Mouse (Mus musculus): ENCODE measurements around the gene Hist1h3a. TPM values are rescaled to one million over a fixed set of nuclear protein-coding genes. Genes with fewer than 3 reads are reported as not detected.
"Not testable (repeated sequence)": the region's sequence is repeated elsewhere in the genome, so short reads cannot be mapped to it uniquely, and the experiment has no call there.

Gene Hist1h3a
- 10 to 100 TPM; 70.9 to 73.7 TPM for total RNA-seq (2021)
- long read RNA-seq, experiment 1, result 0 reads
- long read RNA-seq, experiment 2, result 0 reads

DNA sequence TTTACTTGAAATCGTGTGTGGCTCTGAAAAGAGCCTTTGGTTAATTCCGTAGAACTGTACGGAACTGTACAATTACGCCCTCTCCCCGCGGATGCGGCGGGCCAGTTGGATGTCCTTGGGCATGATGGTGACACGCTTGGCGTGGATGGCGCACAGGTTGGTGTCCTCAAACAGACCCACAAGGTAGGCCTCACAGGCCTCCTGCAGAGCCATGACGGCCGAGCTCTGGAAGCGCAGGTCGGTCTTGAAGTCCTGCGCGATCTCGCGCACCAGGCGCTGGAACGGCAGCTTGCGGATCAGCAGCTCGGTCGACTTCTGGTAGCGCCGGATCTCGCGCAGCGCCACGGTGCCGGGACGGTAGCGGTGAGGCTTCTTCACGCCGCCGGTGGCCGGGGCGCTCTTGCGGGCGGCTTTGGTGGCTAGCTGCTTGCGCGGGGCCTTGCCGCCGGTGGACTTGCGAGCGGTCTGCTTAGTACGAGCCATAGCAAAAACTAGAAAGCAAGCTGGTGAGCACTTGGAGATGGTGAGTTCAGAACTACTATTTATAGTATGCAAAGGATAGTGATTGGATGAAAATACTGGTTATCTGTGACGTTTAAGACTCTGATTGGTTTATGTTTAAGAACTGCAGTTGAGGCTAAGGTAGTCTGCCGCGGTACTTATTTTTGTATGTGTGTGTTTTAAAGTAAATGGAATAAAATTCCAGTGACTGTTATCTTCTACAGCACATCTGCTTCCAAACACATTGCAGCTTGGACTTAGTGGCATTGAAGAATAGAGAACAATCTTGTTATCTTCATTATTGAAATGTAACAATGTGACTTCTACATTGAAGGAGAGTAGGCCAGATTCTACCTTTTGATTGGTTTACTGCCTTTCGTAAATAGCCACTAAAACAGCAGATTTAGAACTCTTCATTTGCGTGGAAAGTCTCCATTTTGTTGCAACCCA is at the start of gene Hist1h3a:
Gene Hist1h3a, minus strand, starts transcription at position 516 of the 951 bp plus-strand sequence.
- peak; percentile 27 for DNase-seq
- intact Hi-C loops (cut with DNase I; ENCODE audit: low total_unique reads), result not testable (repeated sequence)

- DNase-seq, result no peak
- intact Hi-C loops (cut with DNase I; ENCODE audit: low total_unique reads), result no loop called here
Measured at GRCm38 (mm10) chr13:23806422-23807052, 44.4 kb upstream of the Hist1h3a start, which contains the start of gene Slc17a2. Slc17a2 (plus strand) TSS chr13:23806993.

- intact Hi-C loops (cut with DNase I; ENCODE audit: low total_unique reads), result no loop called here
- no peak for DNase-seq
Measured at GRCm38 (mm10) chr13:23804532-23804931, 42.3 kb upstream of the Hist1h3a start.

GRCm38 (mm10) chr13:23799405-23799804 is 37.2 kb upstream of the Hist1h3a start:
- no peak for DNase-seq
- intact Hi-C loops (cut with DNase I; ENCODE audit: low total_unique reads), result no loop called here

DNA sequence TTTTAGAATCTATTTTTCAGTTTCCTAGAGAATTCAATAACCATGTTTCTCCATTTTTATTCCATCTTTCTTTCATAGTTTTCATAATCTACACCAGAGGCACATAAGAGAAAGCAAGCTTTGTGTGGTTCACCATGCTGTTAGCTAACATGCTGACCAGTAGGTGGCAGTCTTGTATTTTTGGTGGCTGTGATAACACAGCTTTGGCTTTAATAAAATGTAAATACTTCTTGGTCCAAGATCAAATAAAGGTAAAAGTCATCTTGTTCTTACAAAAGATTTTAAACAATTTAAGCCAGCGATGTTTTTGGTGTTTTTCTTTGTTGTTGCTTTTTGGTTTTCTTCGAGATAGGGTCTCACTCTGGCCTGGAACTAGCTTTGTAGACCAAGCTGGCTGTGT is 30.3 kb upstream of the Hist1h3a start:
- DNase-seq, result peak; percentile 6
- intact Hi-C loops (cut with DNase I; ENCODE audit: low total_unique reads), result no loop called here

GRCm38 (mm10) chr13:23779025-23779424 is 16.8 kb upstream of the Hist1h3a start:
- DNase-seq, result no peak
- intact Hi-C loops (cut with DNase I; ENCODE audit: low total_unique reads), result no loop called here

DNA sequence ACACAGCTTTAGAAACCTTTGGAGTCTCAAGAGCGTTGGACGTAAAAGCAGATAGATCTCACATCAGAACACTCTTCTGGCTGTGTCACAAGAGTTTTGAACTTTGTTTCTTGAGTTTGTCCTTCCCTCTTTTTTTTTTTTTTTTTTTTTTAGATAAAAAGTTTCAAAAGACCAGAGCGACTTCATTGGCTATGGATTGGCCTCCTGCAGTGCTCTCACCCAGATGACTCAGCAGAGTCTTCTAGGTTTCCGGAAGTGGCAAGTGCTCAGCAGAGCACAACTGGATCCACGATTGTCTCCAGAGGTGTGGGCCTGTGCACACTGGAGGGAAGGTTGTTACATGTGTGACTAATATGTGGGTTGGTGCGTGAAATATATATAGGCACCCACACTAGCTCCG is 16.2 kb upstream of the Hist1h3a start:
- DNase-seq, result no peak

GRCm38 (mm10) chr13:23772561-23773313 is 10.6 kb upstream of the Hist1h3a start:
- DNase-seq, result peak; percentile 19
- intact Hi-C loops (cut with DNase I; ENCODE audit: low total_unique reads), result no loop called here

More for the DNA sequence above, 16.2 kb upstream of the Hist1h3a start:
- intact Hi-C loops (cut with DNase I; ENCODE audit: low total_unique reads), result no loop called here

DNA sequence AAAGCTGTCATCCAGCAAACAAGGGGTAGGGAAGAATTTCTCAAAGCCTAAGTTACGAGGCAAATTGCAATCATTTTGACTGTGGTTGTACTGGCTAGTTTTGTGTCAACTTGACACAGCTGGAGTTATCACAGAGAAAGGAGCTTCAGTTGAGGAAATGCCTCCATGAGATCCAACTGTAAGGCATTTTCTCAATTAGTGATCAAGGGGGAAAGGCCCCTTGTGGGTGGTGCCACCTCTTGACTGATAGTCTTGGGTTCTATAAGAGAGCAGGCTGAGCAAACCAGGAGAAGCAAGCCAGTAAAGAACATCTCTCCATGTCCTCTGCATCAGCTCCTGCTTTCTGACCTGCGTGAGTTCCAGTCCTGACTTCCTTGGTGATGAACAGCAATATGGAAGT is 7.4 kb upstream of the Hist1h3a start, which contains the start of gene Trim38:
Gene Trim38, plus strand, starts transcription at position 301 of the 400 bp plus-strand sequence.
- intact Hi-C loops (cut with DNase I; ENCODE audit: low total_unique reads); DNase-seq: not testable (repeated sequence)

DNA sequence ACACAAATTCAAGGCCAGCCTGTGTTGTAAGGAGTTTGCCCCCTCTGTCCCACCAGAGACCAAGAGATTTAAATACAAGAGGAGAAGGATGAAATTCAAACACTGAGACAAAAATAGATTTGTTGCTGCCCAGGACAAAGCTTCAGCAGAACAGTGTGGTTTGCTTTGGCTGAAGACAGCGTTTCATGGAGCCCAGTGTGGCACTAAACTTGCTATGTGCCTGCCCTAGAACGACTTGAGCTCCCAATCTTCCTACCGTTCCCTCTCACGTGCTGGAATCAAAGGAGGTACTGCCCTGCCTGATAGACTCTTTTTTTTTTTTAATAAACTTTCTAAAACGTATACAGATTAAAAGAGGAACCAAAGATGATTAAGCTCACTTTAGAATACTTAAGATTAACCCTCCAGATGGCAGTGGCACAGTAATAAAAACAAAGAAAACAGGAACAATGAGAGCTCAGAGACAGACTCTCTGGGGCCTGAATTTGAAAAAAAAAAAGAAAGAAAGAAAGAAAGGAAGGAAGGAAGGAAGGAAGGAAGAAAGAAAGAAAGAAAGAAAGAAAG is 6.7 kb upstream of the Hist1h3a start:
- DNase-seq, result no peak
- intact Hi-C loops (cut with DNase I; ENCODE audit: low total_unique reads), result no loop called here

- intact Hi-C loops (cut with DNase I; ENCODE audit: low total_unique reads), result no loop called here
Measured at GRCm38 (mm10) chr13:23766772-23767171, 4.6 kb upstream of the Hist1h3a start.

GRCm38 (mm10) chr13:23765172-23765513 is 3.0 kb upstream of the Hist1h3a start:
- no peak for DNase-seq
- intact Hi-C loops (cut with DNase I; ENCODE audit: low total_unique reads), result no loop called here

More at GRCm38 (mm10) chr13:23766772-23767171, 4.6 kb upstream of the Hist1h3a start:
- no peak for DNase-seq

- intact Hi-C loops (cut with DNase I; ENCODE audit: low total_unique reads), result no loop called here
- DNase-seq, result no peak
Measured at GRCm38 (mm10) chr13:23764324-23765171, 2.4 kb upstream of the Hist1h3a start.

- DNase-seq, result peak; percentile 77
- intact Hi-C loops (cut with DNase I; ENCODE audit: low total_unique reads), result no loop called here
Measured at GRCm38 (mm10) chr13:23763586-23764323, 1.6 kb upstream of the Hist1h3a start, which contains the start of gene Hist1h1a. Hist1h1a (plus strand) TSS chr13:23763666.

DNA sequence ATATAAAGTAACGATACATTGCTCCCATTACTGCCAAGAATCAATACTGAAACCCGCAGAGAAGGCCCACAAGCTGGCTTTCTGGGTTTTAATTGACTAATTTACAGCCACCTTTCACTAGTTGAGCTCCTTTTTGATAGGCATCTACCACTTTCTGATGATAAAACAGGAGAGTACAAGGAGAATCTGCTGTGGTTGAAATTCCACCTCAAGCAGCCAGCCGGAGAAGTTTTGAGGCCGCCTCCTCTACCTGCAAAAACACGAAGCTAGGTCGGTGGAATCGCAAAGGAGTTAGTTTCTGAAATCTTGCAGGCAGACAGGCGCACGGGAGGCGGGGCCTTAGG is 1.0 kb upstream of the Hist1h3a start:
- intact Hi-C loops (cut with DNase I; ENCODE audit: low total_unique reads), result no loop called here
- DNase-seq, result no peak

- intact Hi-C loops (cut with DNase I; ENCODE audit: low total_unique reads), result no loop called here
- DNase-seq, result peak; percentile 96
Measured at GRCm38 (mm10) chr13:23760972-23761864, 968 bp downstream of the Hist1h3a start, which contains the start of gene Hist1h4a. Hist1h4a (minus strand) TSS chr13:23761230.
